Mouse (Mus musculus) thymus, postnatal 0 days (tissue): Measurements from ENCODE around the gene Trpm3. TPM values are rescaled to one million over a fixed set of nuclear protein-coding genes. Genes with fewer than 3 reads are reported as not detected.

Source experiments
- DNase-seq: peaks from one replicate; pipeline ENCODE4 v3.0.0-alpha.2; 2015; ENCODE audit warnings: low spot score
- polyA plus RNA-seq: library from polyadenylated mRNA; unstranded; fragments of >200 nt; fragmentation: Nextera tagmentation; extraction: Ambion mirVana; gene quantifications from 2 replicates; pipeline ENCODE4 v1.2.1, GENCODE M21; 2015

Gene Trpm3
- polyA plus RNA-seq, 1 experiment from 2014 or later, result 0.48 TPM

DNA sequence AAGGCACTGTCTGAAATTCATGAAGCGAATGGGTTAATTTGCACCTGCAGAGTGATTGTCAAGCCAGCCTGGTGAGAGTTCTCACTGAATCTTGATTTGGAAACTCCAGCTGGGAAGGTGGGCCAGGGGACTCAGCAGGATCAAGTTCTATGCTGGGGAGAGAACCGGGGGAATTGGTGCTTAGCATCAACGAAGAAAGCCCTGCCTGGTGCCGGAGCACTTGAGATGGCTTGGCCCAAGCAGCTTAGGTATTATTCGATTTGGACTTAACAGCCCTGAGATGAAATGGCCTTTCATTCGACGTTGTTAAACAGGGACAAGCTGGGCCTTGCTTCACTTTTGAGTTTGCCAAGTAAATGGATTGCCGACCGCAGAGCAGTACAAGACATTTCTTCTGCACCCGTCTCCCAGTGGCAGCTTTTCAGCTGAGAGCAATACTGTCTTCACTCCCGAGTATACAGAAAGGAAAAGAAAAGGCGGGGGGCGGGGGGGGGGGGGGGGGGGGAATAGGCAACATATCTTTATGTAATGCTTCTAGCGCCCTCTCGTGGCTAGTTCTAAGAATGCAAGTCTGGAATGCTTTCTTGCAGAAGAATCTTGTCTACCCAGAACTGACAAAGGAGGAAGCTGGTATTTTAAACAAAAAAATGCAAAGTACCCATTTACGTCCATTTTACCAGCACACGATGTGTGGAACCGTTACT is 165.3 kb downstream of the Trpm3 start:
- DNase-seq, result peak; percentile 48

DNA sequence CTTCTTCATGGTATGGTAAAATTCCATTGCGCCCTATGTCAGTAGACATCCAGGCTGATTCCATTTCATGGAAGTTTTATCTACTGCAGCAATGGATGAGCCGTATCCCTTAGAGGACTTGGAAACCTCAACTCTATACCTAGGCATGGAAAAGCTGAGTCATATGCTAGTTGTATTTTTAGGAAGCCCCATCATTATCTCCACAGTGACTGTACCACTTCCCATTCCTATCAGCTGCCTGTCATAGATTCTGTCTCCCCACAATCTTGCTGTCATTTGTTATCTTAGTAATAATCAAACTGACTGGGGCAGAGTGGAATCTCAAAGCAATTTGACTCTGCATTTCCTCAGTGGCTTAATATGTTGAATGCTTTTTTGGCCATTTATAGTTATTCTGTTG is 169.2 kb downstream of the Trpm3 start:
- no peak for DNase-seq

GRCm38 (mm10) chr19:22317306-22317705 is 178.5 kb downstream of the Trpm3 start:
- no peak for DNase-seq

DNA sequence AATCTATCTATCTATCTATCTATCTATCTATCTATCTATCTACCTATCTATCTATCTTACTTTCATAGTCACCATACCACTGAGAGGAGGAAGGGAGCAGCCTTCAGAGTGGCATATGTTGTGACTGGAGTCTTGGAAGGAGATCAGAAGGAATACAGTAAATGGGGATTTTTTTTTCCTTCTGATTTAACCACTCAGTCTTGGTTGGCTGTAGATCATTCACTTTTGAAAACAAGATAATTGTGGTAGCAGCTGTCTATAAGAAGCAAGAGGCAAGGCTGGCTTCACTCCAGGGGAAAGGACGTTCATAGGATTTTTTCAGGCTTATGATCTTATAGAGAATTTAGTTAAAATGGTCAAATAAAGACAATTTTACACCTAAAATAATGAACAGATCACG is 188.0 kb downstream of the Trpm3 start:
- no peak for DNase-seq

GRCm38 (mm10) chr19:22327226-22327625 is 188.4 kb downstream of the Trpm3 start:
- no peak for DNase-seq

GRCm38 (mm10) chr19:22336278-22336677 is 197.4 kb downstream of the Trpm3 start:
- no peak for DNase-seq

DNA sequence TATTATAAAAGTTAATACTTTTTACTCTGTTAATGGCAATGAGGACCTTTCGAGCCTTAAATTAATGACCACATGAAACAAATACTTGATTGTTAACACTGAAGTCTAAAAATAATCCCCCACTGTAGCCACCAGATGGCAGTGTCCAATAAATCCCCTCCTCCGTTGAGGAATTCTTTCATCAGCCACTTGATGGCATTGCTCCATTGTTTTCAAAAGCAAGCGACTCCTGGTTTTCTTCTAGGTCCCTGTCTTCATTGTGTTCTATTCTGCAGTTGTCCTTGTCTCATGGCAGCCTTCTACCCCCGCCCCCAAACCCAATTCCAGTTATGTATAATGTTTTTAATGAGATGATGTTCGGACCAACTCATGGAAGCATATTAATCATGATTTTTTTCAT is 198.6 kb downstream of the Trpm3 start:
- peak; percentile 9 for DNase-seq

DNA sequence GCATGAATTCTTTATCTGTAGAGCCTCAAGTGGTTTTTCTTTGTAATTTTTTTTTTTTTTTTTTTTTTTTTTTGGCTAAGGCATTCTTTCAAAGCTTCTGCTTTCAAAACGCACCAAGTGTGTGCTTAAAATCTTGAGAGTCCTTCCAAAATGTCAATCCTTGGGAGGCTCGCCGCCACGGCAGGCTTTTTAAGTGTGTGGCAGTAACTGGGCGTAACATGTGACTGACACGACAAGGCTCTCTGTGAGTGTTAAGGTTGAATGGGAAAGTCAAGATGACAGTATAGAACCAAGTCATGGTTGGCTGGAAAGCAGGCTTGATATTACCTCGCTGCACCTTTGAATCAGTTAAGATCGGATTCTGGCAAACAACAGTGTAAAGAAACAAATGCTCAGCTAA is 200.1 kb downstream of the Trpm3 start:
- DNase-seq, result no peak

DNA sequence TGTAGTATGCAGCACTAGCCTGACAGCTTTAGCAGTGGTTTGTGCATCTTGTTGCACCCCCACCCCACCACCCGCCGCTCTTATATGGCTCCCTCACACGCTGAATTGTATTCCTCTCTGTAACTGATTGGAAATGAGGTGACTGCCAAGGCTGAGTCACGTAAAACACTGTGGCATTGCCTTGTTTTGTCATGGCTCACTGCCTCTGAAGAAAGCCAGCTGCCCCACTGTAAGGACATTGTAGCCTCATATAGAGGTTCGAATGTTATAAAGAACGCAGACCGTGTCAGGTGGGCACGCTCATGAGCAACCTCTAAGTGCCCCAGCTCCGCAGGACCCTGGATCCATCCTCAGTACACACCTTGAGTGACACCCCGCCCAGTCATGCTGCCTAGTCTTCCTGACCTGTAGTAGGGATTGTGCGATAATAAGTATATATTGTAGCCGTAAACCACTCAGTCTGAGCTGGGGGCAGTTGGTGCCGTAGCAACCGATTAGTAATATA is 215.2 kb downstream of the Trpm3 start:
- DNase-seq, result no peak

DNA sequence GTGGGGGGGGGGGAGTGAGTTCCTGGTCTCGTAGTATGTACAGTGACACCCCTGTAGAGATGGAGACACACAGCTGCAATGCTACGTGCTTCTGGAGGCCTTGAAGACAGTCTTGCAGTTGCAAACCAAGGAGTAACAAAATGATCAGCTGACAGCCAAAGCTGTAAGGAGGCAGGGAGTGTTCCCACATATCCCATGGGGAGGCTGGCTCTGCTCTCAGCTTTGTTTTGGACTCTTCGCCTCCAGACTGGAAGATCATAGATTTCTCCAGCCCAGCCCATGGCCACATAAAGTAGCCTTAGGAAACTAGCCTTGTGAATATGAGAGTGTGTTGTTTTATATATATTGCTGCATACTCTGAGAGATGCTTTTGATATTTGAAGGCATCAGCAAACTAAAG is 248.0 kb downstream of the Trpm3 start:
- no peak for DNase-seq

GRCm38 (mm10) chr19:22394700-22395099 is 255.9 kb downstream of the Trpm3 start:
- DNase-seq, result no peak

DNA sequence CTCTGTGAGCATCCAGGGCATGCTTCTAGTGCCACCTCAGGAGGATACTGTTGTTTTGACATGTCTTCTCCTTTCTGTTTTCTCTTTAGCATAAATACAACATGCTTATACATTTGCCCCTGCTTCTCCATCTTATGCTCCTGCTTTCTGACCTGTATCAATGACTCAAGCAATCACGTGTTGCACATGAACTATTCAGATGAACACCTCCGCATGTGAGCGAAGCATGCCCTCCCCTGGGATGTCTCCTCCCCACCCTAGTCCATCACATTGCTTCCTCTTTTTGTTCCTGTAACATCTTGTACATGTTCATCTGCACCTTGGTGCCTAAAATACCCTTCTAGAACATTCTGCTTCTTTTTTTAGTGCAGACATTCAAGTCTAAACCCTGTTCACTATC is 265.2 kb downstream of the Trpm3 start:
- no peak for DNase-seq

DNA sequence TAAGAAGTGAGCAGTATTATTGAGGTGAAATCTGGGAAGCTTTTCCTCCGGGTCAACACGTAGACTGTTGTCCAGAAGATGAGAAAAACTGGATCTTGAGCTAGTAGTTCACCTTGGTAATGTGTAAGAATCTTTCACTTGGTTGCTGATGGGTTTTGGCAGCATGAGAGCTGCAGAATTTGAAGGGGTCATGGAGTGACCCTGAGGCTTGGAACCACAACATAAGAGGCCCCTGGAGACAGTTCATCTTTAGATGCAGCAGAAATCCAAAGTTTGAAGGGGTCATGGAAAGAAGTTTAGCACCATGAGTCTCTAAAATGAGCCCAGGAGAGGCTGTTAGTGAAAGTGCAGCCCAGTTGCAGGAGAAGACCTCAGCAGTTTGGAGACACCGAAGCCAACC is 279.4 kb downstream of the Trpm3 start:
- DNase-seq, result no peak

- no peak for DNase-seq
Observed at GRCm38 (mm10) chr19:22437207-22437606, 298.4 kb downstream of the Trpm3 start.

GRCm38 (mm10) chr19:22447418-22448339 is 308.8 kb downstream of the Trpm3 start:
- DNase-seq, result no peak

- no peak for DNase-seq
Observed at GRCm38 (mm10) chr19:22448340-22449288, 309.8 kb downstream of the Trpm3 start.

GRCm38 (mm10) chr19:22451290-22451689 is 312.4 kb downstream of the Trpm3 start:
- no peak for DNase-seq

GRCm38 (mm10) chr19:22456935-22457334 is 318.1 kb downstream of the Trpm3 start:
- DNase-seq, result no peak

- DNase-seq, result no peak
Observed at GRCm38 (mm10) chr19:22462043-22462442, 323.2 kb downstream of the Trpm3 start.

GRCm38 (mm10) chr19:22463506-22463905 is 324.7 kb downstream of the Trpm3 start:
- no peak for DNase-seq

- DNase-seq, result no peak
Observed at GRCm38 (mm10) chr19:22469608-22470007, 330.8 kb downstream of the Trpm3 start.
